Mouse (Mus musculus) stomach, postnatal 0 days (tissue): ENCODE results near the gene Wdr17. TPM values are rescaled to one million over a fixed set of nuclear protein-coding genes. Genes with fewer than 3 reads are reported as not detected.

Experiments used
- ATAC-seq: fragments of 200-750 bp; cut with Nextera tagmentation; 2 replicates; pipeline ENCODE4 v1.8.0; 2017; ENCODE audit not compliant: low FRiP score, low TSS enrichment
- DNase-seq: peaks from one replicate; pipeline ENCODE4 v3.0.0-alpha.2; 2016; ENCODE audit warnings: low spot score
- H3K27ac ChIP-seq: fragments of 300-500 bp; sonication (generic); replicated peaks from 2 replicates; pipeline ENCODE4 v1.5.1; 2014; ENCODE audit warnings: mild to moderate bottlenecking, control low read depth
- H3K27me3 ChIP-seq: fragments of 300-500 bp; sonication (generic); 2 replicates; pipeline ENCODE4 v1.6.1; 2014; ENCODE audit warnings: low read length; ENCODE audit not compliant: control insufficient read depth, insufficient read depth
- H3K36me3 ChIP-seq: fragments of 300-500 bp; sonication (generic); 2 replicates; pipeline ENCODE4 v1.6.1; 2014; ENCODE audit warnings: low read length, mixed read lengths; ENCODE audit not compliant: control insufficient read depth, insufficient read depth
- H3K4me1 ChIP-seq: fragments of 300-500 bp; sonication (generic); replicated peaks from 2 replicates; pipeline ENCODE4 v1.6.1; 2014; ENCODE audit warnings: antibody characterized with exemption; ENCODE audit not compliant: control insufficient read depth, insufficient read depth
- H3K4me2 ChIP-seq: fragments of 300-500 bp; sonication (generic); replicated peaks from 2 replicates; pipeline ENCODE4 v1.6.1; 2014; ENCODE audit warnings: low read depth, mild to moderate bottlenecking, control low read depth, moderate library complexity
- H3K4me3 ChIP-seq: fragments of 300-500 bp; sonication (generic); 2 replicates; pipeline ENCODE4 v1.5.1; 2014; ENCODE audit warnings: low read depth, low read length, control low read depth
- H3K9ac ChIP-seq: fragments of 300-500 bp; sonication (generic); 2 replicates; pipeline ENCODE4 v1.6.1; 2014; ENCODE audit warnings: mild to moderate bottlenecking, low read length, control low read depth, mixed read lengths
- H3K9me3 ChIP-seq: fragments of 300-500 bp; sonication (generic); 2 replicates; pipeline ENCODE4 v1.6.1; 2016; ENCODE audit warnings: low read length; ENCODE audit not compliant: control insufficient read depth
- CTCF ChIP-seq: IDR thresholded peaks from 2 replicates; pipeline ENCODE4 v1.5.1; 2016; ENCODE audit warnings: antibody characterized with exemption, low read depth, mild to moderate bottlenecking, moderate library complexity
- EP300 ChIP-seq: optimal IDR thresholded peaks from 2 replicates; pipeline ENCODE3; 2016; ENCODE audit warnings: antibody characterized with exemption
- WGBS: fragments of 180-500 bp; shearing (Covaris S2); extraction: QIAGEN DNeasy Blood & Tissue Kit; methylation state at CpG from one replicate; pipeline ENCODE4 v1.1.7; 2014; 5-methylcytosine and 5-hydroxymethylcytosine counted together
- polyA plus RNA-seq: library from polyadenylated mRNA; unstranded; fragments of >200 nt; fragmentation: Nextera tagmentation; extraction: Ambion mirVana; gene quantifications from 2 replicates; pipeline ENCODE4 v1.2.1, GENCODE M21; 2015

The Wdr17 gene
- polyA plus RNA-seq, 1 experiment from 2014 or later, result 0.06 TPM

DNA sequence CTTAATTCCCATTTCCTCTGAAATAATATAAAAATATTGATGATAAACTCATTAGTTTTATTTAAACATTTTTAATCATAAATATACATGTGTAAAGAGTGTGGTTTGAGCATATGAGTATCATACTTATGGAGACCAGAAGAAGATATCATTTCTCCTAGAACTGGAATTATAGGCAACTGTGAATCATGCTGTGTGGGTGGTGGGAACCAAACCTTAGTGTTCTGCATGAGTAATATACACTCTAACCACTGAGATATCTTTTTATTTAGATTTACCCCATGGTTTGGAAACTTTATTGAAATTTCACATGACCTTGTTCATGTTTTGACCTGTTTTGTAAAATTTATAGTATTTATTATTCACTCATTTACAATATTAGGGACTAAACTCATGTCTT lies 68.3 kb downstream of the Wdr17 start:
- Histone ChIP-seq H3K4me1 (no peaks in the 10 kb centered on the region), H3K27ac (no peak overlapping the region), H3K4me3 (no peak overlapping the region), H3K27me3 (no peaks in the 10 kb centered on the region), H3K9ac (no peak overlapping the region), H3K4me2 (no peak overlapping the region), H3K36me3 (no peaks in the 10 kb centered on the region), H3K9me3 (no peaks in the 10 kb centered on the region)
- no peak for DNase-seq
- ATAC-seq, result no peak
- TF ChIP-seq CTCF (no peak), EP300 (no peak)

DNA sequence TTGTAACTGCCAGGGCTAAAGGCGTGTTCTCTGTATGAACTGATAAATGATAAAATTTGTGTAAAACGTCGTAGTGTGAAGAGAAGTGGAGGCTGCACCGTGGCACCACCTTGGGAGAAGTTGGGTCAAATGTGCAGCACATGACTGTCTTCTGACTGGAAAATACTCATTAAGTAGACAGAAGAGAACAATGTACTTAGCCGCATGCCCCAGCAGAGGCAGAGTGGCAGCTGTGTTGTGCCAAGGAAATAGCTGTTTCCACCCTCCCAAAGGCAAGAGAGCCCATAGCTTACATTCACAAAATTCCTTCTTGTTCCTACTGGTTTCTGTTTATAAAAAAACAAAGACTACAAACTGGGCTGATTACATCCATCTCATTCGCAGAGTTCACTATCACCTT lies 78.8 kb downstream of the Wdr17 start:
- no peak overlapping the region for H3K27ac ChIP-seq
- H3K4me1 ChIP-seq, result no peaks in the 10 kb centered on the region
- no peaks in the 10 kb centered on the region for H3K9me3 ChIP-seq
- H3K4me2 ChIP-seq, result no peak overlapping the region
- 45% methylated on average over 6 of the region's 6 CpGs for WGBS
- TF ChIP-seq CTCF (no peak), EP300 (no peak)
- no peak overlapping the region for H3K4me3 ChIP-seq
- no peak overlapping the region for H3K9ac ChIP-seq
- no peaks in the 10 kb centered on the region for H3K36me3 ChIP-seq
- no peak for DNase-seq
- no peak for ATAC-seq
- H3K27me3 ChIP-seq, result no peaks in the 10 kb centered on the region

DNA sequence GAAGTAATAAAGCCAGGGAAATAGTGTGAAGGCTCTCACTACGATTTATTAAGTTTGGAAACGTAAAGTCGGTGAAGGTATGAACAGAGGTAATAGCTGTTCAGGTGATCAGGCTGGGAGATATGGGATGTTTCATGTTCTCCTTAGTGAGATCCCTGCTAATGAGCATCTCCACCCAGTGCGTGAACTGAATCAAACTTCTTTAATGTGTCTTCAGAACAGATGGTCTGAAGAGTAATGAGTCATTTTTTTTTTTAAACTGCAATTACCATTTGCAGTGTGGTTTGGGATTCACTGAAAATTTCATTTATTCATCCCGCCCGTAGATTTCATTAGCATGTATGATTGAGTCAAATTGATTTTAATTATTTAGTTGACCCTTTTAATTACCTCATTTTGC lies 80.8 kb downstream of the Wdr17 start:
- Histone ChIP-seq H3K4me1 (no peaks in the 10 kb centered on the region), H3K4me2 (no peak overlapping the region), H3K27ac (no peak overlapping the region), H3K9me3 (no peaks in the 10 kb centered on the region), H3K36me3 (no peaks in the 10 kb centered on the region), H3K27me3 (no peaks in the 10 kb centered on the region), H3K9ac (no peak overlapping the region), H3K4me3 (no peak overlapping the region)
- ATAC-seq (no peak), DNase-seq (no peak)
- WGBS, result 86% methylated on average over 6 of the region's 6 CpGs
- TF ChIP-seq EP300, result no peak
- no peak for TF ChIP-seq CTCF

DNA sequence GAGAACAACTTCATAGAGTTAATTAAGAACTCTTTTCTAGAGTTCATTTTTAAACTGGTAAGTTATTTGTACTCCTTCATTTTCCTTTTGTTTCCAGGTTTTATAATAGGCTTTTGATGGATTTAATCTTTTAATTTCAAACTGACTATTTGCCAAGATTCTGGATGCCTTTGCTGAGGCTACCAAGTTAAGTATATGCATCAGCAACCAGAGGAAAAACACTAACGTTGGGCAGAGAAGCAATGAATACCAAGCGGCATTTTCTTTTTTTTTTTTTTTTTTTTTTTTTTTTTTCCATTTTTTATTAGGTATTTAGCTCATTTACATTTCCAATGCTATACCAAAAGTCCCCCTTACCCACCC lies 94.3 kb downstream of the Wdr17 start:
- H3K9me3 ChIP-seq, result no peaks in the 10 kb centered on the region
- ATAC-seq (no peak), DNase-seq (no peak)
- H3K4me3 ChIP-seq, result no peak overlapping the region
- no peak overlapping the region for H3K4me2 ChIP-seq
- no peak overlapping the region for H3K9ac ChIP-seq
- no peaks in the 10 kb centered on the region for H3K27me3 ChIP-seq
- H3K27ac ChIP-seq, result no peak overlapping the region
- H3K36me3 ChIP-seq, result no peaks in the 10 kb centered on the region
- H3K4me1 ChIP-seq, result no peaks in the 10 kb centered on the region
- no peak for TF ChIP-seq CTCF
- no peak for TF ChIP-seq EP300
- 91% methylated on average over 2 of the region's 2 CpGs for WGBS

DNA sequence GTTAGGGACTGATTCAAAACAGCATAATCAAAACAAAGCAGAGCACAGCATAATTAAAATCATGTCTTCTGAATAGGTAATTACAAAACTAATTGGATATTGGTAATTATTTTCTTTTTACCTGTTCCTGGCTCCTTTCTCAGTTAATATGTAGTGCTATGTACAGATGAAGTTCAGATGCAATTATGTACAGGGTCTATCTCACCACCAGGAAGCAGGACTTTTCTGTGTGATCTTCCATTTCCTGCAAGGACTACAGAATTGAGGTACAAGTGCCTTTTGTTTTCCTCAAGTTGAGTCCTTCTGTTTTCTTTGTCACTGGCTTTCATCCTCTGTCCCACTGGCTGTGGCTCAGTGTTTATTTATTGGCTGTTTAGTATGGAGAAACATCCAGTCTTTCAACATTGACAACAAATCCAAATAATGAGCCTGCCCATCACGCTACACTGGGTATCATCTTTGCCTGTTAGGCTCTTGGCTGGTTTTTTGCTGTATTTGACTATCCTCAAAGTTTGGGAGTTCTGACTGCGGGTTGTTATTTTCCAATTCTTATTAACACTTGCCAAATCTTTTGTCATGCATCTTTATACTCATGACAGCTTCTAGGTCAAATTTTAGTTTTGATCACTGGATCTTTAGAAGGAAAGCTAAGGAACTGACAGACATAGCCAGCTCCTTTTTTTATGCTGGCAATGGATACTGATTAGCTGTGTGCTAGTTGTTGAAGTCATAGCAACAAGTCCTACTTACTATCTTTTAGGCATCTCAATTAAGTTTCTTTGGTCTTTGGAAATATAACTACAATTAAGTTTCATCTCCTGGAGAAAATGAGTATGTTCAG lies 94.9 kb downstream of the Wdr17 start:
- DNase-seq, result no peak
- H3K4me2 ChIP-seq, result no peak overlapping the region
- no peaks in the 10 kb centered on the region for H3K9me3 ChIP-seq
- H3K36me3 ChIP-seq, result no peaks in the 10 kb centered on the region
- ATAC-seq, result no peak
- no peak overlapping the region for H3K27ac ChIP-seq
- H3K27me3 ChIP-seq, result no peaks in the 10 kb centered on the region
- TF ChIP-seq EP300 (no peak), CTCF (no peak)
- WGBS, result 73% methylated on average over 2 of the region's 2 CpGs
- no peak overlapping the region for H3K4me3 ChIP-seq
- H3K4me1 ChIP-seq, result no peaks in the 10 kb centered on the region
- H3K9ac ChIP-seq, result no peak overlapping the region

DNA sequence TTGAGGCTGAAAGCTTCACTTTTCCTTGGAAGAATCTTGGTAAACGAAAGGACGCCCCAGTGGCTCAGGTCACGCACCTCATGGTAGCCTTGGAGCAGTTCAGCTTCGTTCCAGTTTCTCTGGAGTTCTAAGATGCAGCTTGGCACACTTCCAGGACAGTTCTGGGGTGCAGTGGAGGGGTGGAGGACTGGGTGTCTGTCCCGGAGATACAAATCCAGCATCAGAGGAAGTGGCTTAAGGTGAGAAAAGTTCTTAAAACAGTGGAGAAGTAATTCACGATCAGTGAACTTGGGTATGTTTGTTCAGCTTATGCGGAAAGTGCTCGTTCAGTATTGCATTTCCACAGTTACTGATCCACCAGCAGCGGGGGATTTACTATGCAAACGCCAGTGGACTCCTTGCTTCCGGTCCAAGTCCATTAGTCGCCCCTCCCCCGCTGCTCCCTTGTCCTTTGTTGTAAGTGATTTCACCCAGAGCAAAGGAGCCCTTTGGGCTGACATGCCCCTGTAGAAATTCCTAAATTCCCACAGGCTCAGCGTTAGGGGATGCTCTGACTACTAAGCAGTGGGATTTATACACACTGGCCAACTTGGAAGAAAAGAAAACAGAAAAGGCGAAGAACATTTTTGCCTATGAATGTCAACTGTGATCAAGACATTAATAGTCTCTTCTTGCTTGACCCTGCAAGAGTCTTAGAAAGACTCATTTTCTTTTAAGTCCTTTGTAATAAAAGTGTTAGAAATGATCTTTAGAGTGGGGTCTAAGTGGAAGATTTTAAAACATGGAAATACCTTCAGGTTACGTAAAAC lies 106.6 kb downstream of the Wdr17 start:
- Histone ChIP-seq H3K36me3 (no peaks in the 10 kb centered on the region), H3K4me3 (peak overlapping the region; percentile 36), H3K9me3 (no peaks in the 10 kb centered on the region), H3K27ac (no peak overlapping the region), H3K9ac (0 out of 2 replicates have a peak overlapping the region, but pooled peaks have one; percentile 38), H3K4me1 (no peaks in the 10 kb centered on the region; the same call in 1 of the 2 replicates), H3K27me3 (no peaks in the 10 kb centered on the region), H3K4me2 (peak overlapping the region; percentile 68)
- DNase-seq (peak; percentile 54), ATAC-seq (peak; percentile 54; the same call in 1 of the 2 replicates)
- TF ChIP-seq CTCF, result no peak
- WGBS, result 11% methylated on average over 16 of the region's 16 CpGs
